Mouse (Mus musculus) liver, embryonic 14.5 days (tissue): ENCODE results near the gene Cyp2t4. TPM values are rescaled to one million over a fixed set of nuclear protein-coding genes. Genes with fewer than 3 reads are reported as not detected.

Experiments
- ATAC-seq: fragments of 200-750 bp; cut with Nextera tagmentation; 2 replicates; pipeline ENCODE4 v1.8.0; 2017; ENCODE audit warnings: moderate number of reproducible peaks, mild to moderate bottlenecking, moderate library complexity; ENCODE audit not compliant: insufficient read depth
- DNase-seq, 3 experiments: peaks; one replicate each; pipeline ENCODE4 v3.0.0-alpha.2; 2012 to 2013; ENCODE audit warnings: low read depth in 3 of 3, low spot score in 3 of 3
- H3K27ac ChIP-seq: fragments of 300-500 bp; sonication (generic); 2 replicates; pipeline ENCODE4 v1.5.1; 2014; ENCODE audit warnings: moderate library complexity, mild to moderate bottlenecking, control low read depth, inconsistent platforms
- H3K27me3 ChIP-seq: fragments of 300-500 bp; sonication (generic); 2 replicates; pipeline ENCODE4 v1.6.1; 2014; ENCODE audit warnings: mild to moderate bottlenecking, low read length, moderate library complexity; ENCODE audit not compliant: control insufficient read depth, insufficient read depth
- H3K36me3 ChIP-seq: fragments of 300-500 bp; sonication (generic); replicated peaks from 2 replicates; pipeline ENCODE4 v1.6.1; 2014; ENCODE audit warnings: low read depth; ENCODE audit not compliant: control insufficient read depth, insufficient read depth
- H3K4me1 ChIP-seq, 2 experiments: fragments of 200-500 bp in 1 of 2; fragments of 300-500 bp in 1 of 2; sonication (generic) in 1 of 2; replicated peaks; 2 replicates each; pipeline ENCODE4 v1.6.1; 2012 to 2014; ENCODE audit warnings: antibody characterized with exemption in 1 of 2, inconsistent platforms in 1 of 2, low read length in 1 of 2; ENCODE audit not compliant: control insufficient read depth in 2 of 2, insufficient read depth in 2 of 2
- H3K4me2 ChIP-seq: fragments of 300-500 bp; sonication (generic); 2 replicates; pipeline ENCODE4 v1.6.1; 2014; ENCODE audit warnings: low read depth, mild to moderate bottlenecking, control low read depth, moderate library complexity
- H3K4me3 ChIP-seq, 2 experiments: fragments of 200-500 bp in 1 of 2; fragments of 300-500 bp in 1 of 2; sonication (generic) in 1 of 2; 2 replicates each; pipeline ENCODE4 v1.5.1; 2012 to 2014; ENCODE audit warnings: low read depth in 2 of 2, low read length in 2 of 2, mild to moderate bottlenecking in 2 of 2, control low read depth in 1 of 2, inconsistent platforms in 1 of 2, moderate library complexity in 1 of 2; ENCODE audit not compliant: insufficient read depth in 1 of 2
- H3K9ac ChIP-seq: fragments of 300-500 bp; sonication (generic); replicated peaks from 2 replicates; pipeline ENCODE4 v1.6.1; 2014; ENCODE audit warnings: mild to moderate bottlenecking, control low read depth, moderate library complexity
- H3K9me3 ChIP-seq: fragments of 300-500 bp; sonication (generic); 2 replicates; pipeline ENCODE4 v1.6.1; 2016; ENCODE audit warnings: low read length, mixed read lengths; ENCODE audit not compliant: control insufficient read depth
- CTCF ChIP-seq: IDR thresholded peaks from 2 replicates; pipeline ENCODE4 v1.5.1; 2016; ENCODE audit warnings: antibody characterized with exemption, low read depth, control low read depth
- EP300 ChIP-seq: IDR thresholded peaks from 2 replicates; pipeline ENCODE4 v1.6.1; 2016; ENCODE audit warnings: antibody characterized with exemption, low read depth
- WGBS: fragments of 180-500 bp; shearing (Covaris S2); extraction: QIAGEN DNeasy Blood & Tissue Kit; methylation state at CpG from one replicate; pipeline ENCODE4 v1.1.7; 2014; ENCODE audit not compliant: insufficient replicate concordance; 5-methylcytosine and 5-hydroxymethylcytosine counted together
- polyA plus RNA-seq, 2 experiments: library from polyadenylated mRNA; depleted of rRNA in 1 of 2; stranded (reverse) in 1 of 2; unstranded in 1 of 2; fragments of >200 nt; fragmentation: Nextera tagmentation in 1 of 2; extraction: Ambion mirVana in 1 of 2; gene quantifications; 2 replicates each; pipeline versions ENCODE4 v1.2.1 to v1.2.3; 2012 to 2014

Cyp2t4 gene
- polyA plus RNA-seq, 2 experiments = not detected

DNA sequence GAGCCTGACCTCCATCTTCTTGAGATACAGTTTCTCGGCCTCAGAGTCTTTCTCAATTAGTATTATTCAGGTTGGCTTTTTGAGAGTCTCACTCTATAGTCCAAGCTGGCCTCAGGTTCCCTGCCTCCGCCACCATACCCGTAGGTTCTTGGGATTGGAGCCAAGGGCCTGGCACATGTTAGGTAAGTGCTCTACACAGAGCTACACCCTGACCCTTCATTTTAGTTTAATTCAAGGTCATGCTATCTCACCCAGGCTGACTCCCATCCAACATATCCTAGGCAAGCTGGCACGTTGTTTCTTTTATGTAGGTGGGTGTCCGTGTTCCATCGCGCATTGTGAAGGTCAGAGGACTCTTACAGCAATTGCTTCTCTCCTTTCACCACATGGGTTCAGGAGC is 21.4 kb downstream of the Cyp2t4 start:
- DNase-seq = no peak
- TF ChIP-seq EP300 (no peak), CTCF (no peak)
- H3K4me3 ChIP-seq = no peak overlapping the region
- no peaks in the 10 kb centered on the region for H3K9me3 ChIP-seq
- no peak overlapping the region for H3K27ac ChIP-seq
- 82% methylated on average over 7 of the region's 7 CpGs for WGBS
- H3K4me2 ChIP-seq = no peak overlapping the region
- no peaks in the 10 kb centered on the region for H3K27me3 ChIP-seq
- no peaks in the 10 kb centered on the region for H3K36me3 ChIP-seq
- no peak for ATAC-seq
- H3K9ac ChIP-seq = no peak overlapping the region
- peaks cover 10 to 14% of the 10 kb centered on the region in 2 experiments for H3K4me1 ChIP-seq

DNA sequence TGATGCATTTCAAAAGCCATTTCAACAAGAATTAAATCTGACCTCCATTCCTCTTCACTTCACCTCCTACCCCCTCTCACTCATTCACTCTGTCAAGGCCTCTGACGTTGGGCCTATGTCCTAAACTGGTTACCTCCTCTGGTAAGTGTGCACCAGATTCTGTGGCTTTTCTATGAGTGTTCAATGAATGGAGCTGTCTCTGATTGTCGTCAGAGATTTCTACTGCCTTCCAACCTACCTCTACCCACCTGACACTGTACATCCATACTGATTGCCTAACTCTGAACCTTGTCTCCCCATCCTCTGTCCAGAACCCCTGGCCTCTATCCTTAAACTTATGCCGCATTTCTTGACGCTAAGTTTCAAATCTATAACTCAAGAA is 24.4 kb downstream of the Cyp2t4 start:
- Histone ChIP-seq H3K36me3 (no peaks in the 10 kb centered on the region), H3K4me1 (peaks cover 10 to 18% of the 10 kb centered on the region in 2 experiments), H3K27me3 (no peaks in the 10 kb centered on the region), H3K9ac (peak overlapping the region; percentile 44), H3K9me3 (no peaks in the 10 kb centered on the region), H3K27ac (peak overlapping the region; percentile 70), H3K4me2 (peak overlapping the region; percentile 73), H3K4me3 (peak overlapping the region; percentile 78 to 88)
- ATAC-seq (no peak), DNase-seq (no peak)
- TF ChIP-seq EP300 (no peak), CTCF (no peak)
- 20% methylated on average over 4 of the region's 4 CpGs for WGBS

DNA sequence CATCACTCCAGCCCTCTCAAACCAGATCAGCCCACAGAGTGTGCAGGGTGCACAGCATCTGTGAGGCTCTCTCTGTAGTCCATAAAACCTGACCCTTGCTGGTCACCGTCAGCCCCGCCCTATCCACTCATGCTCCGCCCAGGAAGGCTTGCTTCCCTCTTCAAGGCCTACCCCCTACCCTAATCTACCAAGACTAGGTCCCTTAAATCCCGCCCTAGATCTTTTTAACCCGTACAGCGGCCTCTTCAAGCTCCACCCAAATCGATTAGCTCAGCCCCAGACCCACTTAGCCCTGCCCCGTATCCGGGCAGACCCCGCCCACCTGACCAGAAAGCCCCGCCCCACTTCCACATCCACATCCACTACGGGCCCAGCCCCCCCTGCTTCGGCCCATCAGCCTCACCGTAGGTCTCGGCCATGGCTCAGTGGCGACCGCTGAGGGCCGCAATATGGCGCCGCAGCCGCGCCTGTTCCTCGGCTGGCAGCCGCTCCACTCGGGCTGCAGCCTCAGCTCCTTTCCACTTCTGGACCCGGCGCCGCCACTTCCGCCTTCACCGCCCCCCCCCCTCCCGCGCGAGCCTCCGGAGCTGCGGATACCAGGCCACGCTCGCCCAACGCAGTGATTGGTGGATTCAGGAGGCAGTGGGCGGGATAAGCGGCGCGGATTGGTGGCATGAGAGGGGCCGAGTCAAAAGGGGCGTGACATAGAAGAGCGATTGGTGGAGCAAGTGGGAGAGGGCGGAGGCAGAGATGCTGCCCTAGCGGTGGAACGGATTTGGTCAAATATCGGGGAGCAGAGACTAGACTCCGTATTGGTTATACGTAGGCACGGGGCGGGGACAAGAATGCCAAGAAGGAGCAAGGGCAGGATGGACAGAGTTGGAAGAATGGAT is 25.1 kb downstream of the Cyp2t4 start, which contains the start of gene Rab4b:
Gene Rab4b, minus strand, starts transcription at position 573 of the 893 bp plus-strand sequence.
- DNase-seq (peak; percentile 99), ATAC-seq (peak; percentile 95)
- under 1% methylated on average over 53 of the region's 53 CpGs for whole genome bisulfite sequencing
- peak within 1 kb of the TSS; percentile 78 to 88 for H3K4me3 ChIP-seq
- H3K9me3 ChIP-seq = no peaks in the 10 kb centered on the region
- peak within 1 kb of the TSS; percentile 73 for H3K4me2 ChIP-seq
- peak within 1 kb of the TSS; percentile 44 for H3K9ac ChIP-seq
- no peaks in the 10 kb centered on the region; the same call in 1 of the 2 replicates for H3K36me3 ChIP-seq
- peaks cover 10 to 18% of the 10 kb centered on the region in 2 experiments for H3K4me1 ChIP-seq
- no peaks in the 10 kb centered on the region for H3K27me3 ChIP-seq
- TF ChIP-seq EP300 (peak; percentile 32; the same call in 1 of the 2 replicates), CTCF (peak; percentile 86)
- H3K27ac ChIP-seq = peak within 1 kb of the TSS; percentile 70

DNA sequence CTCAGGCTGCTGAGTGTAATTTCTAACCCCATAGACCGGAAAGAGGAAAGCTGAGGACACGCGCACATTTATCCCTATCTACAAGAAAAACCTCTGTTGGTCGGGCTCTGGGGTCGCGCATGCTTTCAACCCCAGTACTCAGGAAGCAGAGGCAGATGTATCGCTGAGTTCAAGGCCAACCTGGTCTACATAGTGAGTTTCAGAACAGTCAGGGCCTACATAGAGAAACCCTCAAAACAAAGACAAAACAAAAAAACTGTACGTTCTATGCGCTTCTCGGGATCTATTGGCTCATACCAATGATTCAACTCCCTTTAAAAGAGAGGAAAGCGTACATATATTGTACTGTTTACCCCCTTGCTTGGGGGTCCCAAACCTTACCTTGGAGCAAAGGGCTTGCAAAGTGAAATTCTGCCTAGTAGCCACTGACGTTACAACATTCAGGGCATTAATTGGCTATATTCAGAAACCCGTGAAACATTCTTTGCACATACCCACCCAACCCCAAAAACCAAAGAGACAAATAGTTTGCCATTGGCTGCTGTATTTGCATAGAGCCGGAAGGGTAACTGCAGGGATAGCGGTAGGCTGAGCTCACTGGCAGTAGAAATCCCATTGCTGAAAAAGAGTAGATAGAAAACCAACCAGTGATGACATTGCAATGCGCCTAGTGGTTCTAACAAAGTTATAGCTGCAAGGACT is 25.9 kb downstream of the Cyp2t4 start:
- H3K4me2 ChIP-seq = peak overlapping the region; percentile 73
- H3K27me3 ChIP-seq = no peaks in the 10 kb centered on the region
- peak overlapping the region; percentile 37 for H3K9ac ChIP-seq
- peak overlapping the region; percentile 54 to 88 for H3K4me3 ChIP-seq
- H3K9me3 ChIP-seq = no peaks in the 10 kb centered on the region
- 42% methylated on average over 16 of the region's 16 CpGs for WGBS
- H3K36me3 ChIP-seq = no peaks in the 10 kb centered on the region; the same call in 1 of the 2 replicates
- H3K27ac ChIP-seq = no peak overlapping the region
- ATAC-seq (no peak), DNase-seq (no peak)
- H3K4me1 ChIP-seq = peaks cover 10 to 18% of the 10 kb centered on the region in 2 experiments
- TF ChIP-seq CTCF (no peak), EP300 (no peak)

DNA sequence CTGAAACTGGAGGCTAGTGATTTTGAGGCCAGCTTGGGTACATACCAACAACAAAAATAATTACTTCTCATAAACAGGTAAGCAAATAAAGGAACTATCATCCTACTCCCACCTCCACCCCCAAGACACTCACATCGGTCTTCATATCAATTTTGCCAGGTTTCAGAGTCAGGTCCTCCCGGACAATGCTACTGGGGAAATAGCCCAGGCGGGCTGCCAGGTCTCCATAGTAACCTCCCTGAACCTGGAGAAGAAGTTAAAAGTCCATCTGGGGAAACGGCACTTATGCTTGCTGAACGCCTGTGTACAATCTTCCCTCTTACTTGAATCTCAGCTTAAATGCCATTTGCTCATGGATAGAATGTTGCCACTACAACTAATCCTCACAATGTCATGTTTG is 26.5 kb downstream of the Cyp2t4 start:
- TF ChIP-seq CTCF (no peak), EP300 (no peak)
- ATAC-seq (no peak), DNase-seq (no peak)

More for the DNA sequence above, 26.5 kb downstream of the Cyp2t4 start:
- whole genome bisulfite sequencing = 65% methylated on average over 5 of the region's 5 CpGs
- Histone ChIP-seq H3K4me3 (no peak overlapping the region), H3K36me3 (no peaks in the 10 kb centered on the region; the same call in none of the 2 replicates), H3K9me3 (no peaks in the 10 kb centered on the region), H3K4me2 (no peak overlapping the region), H3K9ac (no peak overlapping the region), H3K4me1 (peaks cover 10 to 18% of the 10 kb centered on the region in 2 experiments), H3K27ac (no peak overlapping the region), H3K27me3 (no peaks in the 10 kb centered on the region)
